Mouse (Mus musculus) macrophage (primary cell): ENCODE measurements at regions not wholly inside any gene's neighbourhood (a gene's known extent, or its start where the extent isn't known, plus 50 kb on each side); places are given as distances from the start of the nearest gene placed in this dataset.
"Not testable (repeated sequence)": the region's sequence is repeated elsewhere in the genome, so short reads cannot be mapped to it uniquely, and the experiment has no call there.

Source experiments
- H3K27ac ChIP-seq: fragments of 350-480 bp; formaldehyde crosslinking; 2 replicates; pipeline ENCODE4 v1.9.0; 2021
- H3K36me3 ChIP-seq: fragments of 350-480 bp; formaldehyde crosslinking; 2 replicates; pipeline ENCODE4 v1.9.0; 2021; ENCODE audit errors: inconsistent target
- H3K4me3 ChIP-seq: fragments of 350-480 bp; formaldehyde crosslinking; 2 replicates; pipeline ENCODE4 v1.9.0; 2021; ENCODE audit errors: inconsistent target
- H3K79me2 ChIP-seq: fragments of 350-480 bp; formaldehyde crosslinking; 2 replicates; pipeline ENCODE4 v1.9.0; 2021; ENCODE audit errors: inconsistent target
- WGBS: methylation state at CpG from one replicate; pipeline ENCODE4 v1.1.7; 2026; ENCODE audit warnings: inconsistent platforms; ENCODE audit not compliant: missing documents; 5-methylcytosine and 5-hydroxymethylcytosine counted together

- no peaks in the 10 kb centered on the region for H3K36me3 ChIP-seq
- no peak overlapping the region for H3K27ac ChIP-seq
- H3K79me2 ChIP-seq: no peaks in the 10 kb centered on the region
- WGBS: 89% methylated on average over 3 of the region's 3 CpGs
- no peak overlapping the region for H3K4me3 ChIP-seq
These were observed 100.6 kb upstream of the Lemd2 start for GRCm38 (mm10) chr17:27304842-27305241.

GRCm38 (mm10) chr17:27303633-27304479 is 99.6 kb upstream of the Lemd2 start:
- WGBS: 90% methylated on average over 17 of the region's 17 CpGs
- H3K79me2 ChIP-seq: no peaks in the 10 kb centered on the region
- no peak overlapping the region for H3K4me3 ChIP-seq
- no peak overlapping the region for H3K27ac ChIP-seq
- no peaks in the 10 kb centered on the region for H3K36me3 ChIP-seq

- Histone ChIP-seq H3K79me2 (no peaks in the 10 kb centered on the region), H3K4me3 (no peak overlapping the region), H3K27ac (no peak overlapping the region), H3K36me3 (no peaks in the 10 kb centered on the region)
- WGBS: 95% methylated on average over 12 of the region's 12 CpGs
These were observed 98.8 kb upstream of the Lemd2 start for GRCm38 (mm10) chr17:27303061-27303460.

GRCm38 (mm10) chr17:27301376-27301775 is 97.1 kb upstream of the Lemd2 start:
- no peaks in the 10 kb centered on the region for H3K36me3 ChIP-seq
- no peak overlapping the region for H3K27ac ChIP-seq
- no peaks in the 10 kb centered on the region for H3K79me2 ChIP-seq
- H3K4me3 ChIP-seq: no peak overlapping the region
- 62% methylated on average over 11 of the region's 11 CpGs for WGBS

DNA sequence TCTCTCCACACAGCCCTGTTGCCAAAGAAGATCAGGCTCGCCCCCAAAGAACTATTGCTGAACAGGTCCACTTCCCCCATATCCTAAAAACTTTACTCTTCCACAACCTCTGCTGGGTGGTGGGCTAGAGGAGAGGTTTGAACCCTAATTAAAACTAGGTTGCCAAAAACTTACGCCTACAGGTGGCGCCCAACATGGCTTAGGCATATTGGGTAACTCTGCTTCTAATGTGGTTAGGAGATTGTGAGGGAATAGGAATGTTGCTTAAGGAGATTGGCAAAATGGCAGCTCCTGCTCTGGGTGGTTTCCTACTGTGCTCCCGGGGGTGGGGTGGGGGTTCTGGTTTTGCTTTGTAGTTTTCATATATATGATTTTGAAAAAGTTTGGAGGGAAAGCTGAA is 95.0 kb upstream of the Lemd2 start:
- Histone ChIP-seq H3K79me2 (no peaks in the 10 kb centered on the region), H3K4me3 (no peak overlapping the region), H3K27ac (no peak overlapping the region), H3K36me3 (no peaks in the 10 kb centered on the region)
- WGBS: 79% methylated on average over 4 of the region's 4 CpGs

DNA sequence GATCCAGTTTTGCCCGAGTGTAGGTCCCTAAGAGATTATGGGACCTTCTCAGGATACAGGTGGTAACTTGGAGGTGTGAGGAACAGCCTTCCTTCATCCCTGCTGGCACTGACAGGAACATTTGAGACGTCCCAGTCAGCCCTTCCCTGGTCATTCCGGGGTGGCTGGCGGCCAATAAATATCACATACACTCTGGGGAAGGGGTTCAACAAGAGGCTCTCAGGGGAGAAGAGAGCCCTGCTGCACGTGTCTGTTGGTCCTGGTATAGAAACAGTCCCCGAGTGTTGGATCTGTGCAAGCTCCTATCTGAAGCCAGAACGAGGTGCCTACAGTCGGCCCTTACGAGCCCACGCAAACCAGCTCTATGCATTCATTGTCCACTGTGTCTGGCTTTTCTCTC is 94.1 kb upstream of the Lemd2 start:
- Histone ChIP-seq H3K27ac (no peak overlapping the region), H3K36me3 (no peaks in the 10 kb centered on the region), H3K79me2 (no peaks in the 10 kb centered on the region), H3K4me3 (no peak overlapping the region)
- WGBS: 90% methylated on average over 10 of the region's 10 CpGs

- H3K36me3 ChIP-seq: no peaks in the 10 kb centered on the region
- no peaks in the 10 kb centered on the region for H3K79me2 ChIP-seq
- 96% methylated on average over 5 of the region's 5 CpGs for WGBS
- H3K4me3 ChIP-seq: no peak overlapping the region
- no peak overlapping the region for H3K27ac ChIP-seq
These were observed 91.9 kb upstream of the Lemd2 start for GRCm38 (mm10) chr17:27296156-27296555.

- Histone ChIP-seq H3K27ac (no peak overlapping the region), H3K36me3 (no peaks in the 10 kb centered on the region), H3K79me2 (no peaks in the 10 kb centered on the region), H3K4me3 (no peak overlapping the region)
- 83% methylated on average over 5 of the region's 5 CpGs for WGBS
These were observed 89.9 kb upstream of the Lemd2 start for GRCm38 (mm10) chr17:27294208-27294604.

- no peak overlapping the region for H3K27ac ChIP-seq
- WGBS: 92% methylated on average over 14 of the region's 14 CpGs
These were observed 89.4 kb upstream of the Lemd2 start for GRCm38 (mm10) chr17:27293586-27294207.

GRCm38 (mm10) chr17:27291673-27292072 is 87.4 kb upstream of the Lemd2 start:
- WGBS: 92% methylated on average over 10 of the region's 10 CpGs
- H3K4me3 ChIP-seq: no peak overlapping the region
- H3K36me3 ChIP-seq: no peaks in the 10 kb centered on the region
- no peaks in the 10 kb centered on the region for H3K79me2 ChIP-seq
- H3K27ac ChIP-seq: no peak overlapping the region

More at GRCm38 (mm10) chr17:27293586-27294207, 89.4 kb upstream of the Lemd2 start:
- no peak overlapping the region for H3K4me3 ChIP-seq
- no peaks in the 10 kb centered on the region for H3K79me2 ChIP-seq
- no peaks in the 10 kb centered on the region for H3K36me3 ChIP-seq

DNA sequence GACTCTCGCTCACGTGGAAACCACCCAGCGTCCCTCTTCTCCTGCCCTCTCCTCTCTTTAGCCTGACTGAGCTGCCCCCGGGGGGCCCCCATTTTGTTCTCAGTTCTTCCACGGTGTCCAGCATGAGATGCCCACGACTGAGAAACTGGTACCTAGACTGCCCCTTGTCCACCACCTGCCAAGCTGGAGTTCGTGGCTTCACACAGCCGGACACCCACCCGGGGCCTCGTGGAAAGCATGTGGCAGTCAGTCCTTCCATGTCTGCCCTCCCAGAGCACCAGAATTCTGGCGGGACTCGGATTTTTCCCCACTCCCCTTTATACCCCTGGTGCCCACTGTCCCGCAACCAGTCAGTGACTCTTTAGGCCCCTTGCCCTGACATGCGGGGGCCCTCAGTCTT is 86.9 kb upstream of the Lemd2 start:
- H3K79me2 ChIP-seq: no peaks in the 10 kb centered on the region
- H3K27ac ChIP-seq: no peak overlapping the region
- no peak overlapping the region for H3K4me3 ChIP-seq
- 96% methylated on average over 13 of the region's 14 CpGs for WGBS
- H3K36me3 ChIP-seq: no peaks in the 10 kb centered on the region

DNA sequence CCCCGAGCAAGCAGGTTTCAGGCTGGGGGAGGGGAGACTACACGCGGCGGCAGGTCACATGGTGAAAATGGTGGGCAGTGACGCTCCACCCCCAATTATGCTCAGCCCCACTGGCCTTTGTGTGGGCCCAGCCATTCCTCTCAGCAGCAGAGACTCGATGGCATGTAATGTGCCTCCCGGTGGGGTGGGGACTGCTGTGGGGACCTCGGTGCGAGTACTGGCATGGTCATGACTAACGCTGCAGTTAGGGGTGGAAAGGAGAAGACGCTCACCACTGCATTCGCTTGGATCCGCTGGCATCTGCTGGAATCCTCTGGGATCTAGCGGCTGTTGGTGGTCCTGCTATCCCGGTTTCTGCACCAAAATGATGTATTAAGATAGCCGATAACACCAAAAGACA is 86.0 kb upstream of the Lemd2 start:
- Histone ChIP-seq H3K36me3 (no peaks in the 10 kb centered on the region), H3K79me2 (no peaks in the 10 kb centered on the region), H3K4me3 (no peak overlapping the region), H3K27ac (no peak overlapping the region)
- WGBS: 93% methylated on average over 16 of the region's 16 CpGs

- H3K79me2 ChIP-seq, H3K36me3 ChIP-seq, H3K4me3 ChIP-seq, H3K27ac ChIP-seq: not testable (repeated sequence)
- WGBS: 80% methylated on average over 7 of the region's 15 CpGs
These were observed 85.5 kb upstream of the Lemd2 start for GRCm38 (mm10) chr17:27289804-27290203.

GRCm38 (mm10) chr17:27287986-27288385 is 83.7 kb upstream of the Lemd2 start:
- not testable (repeated sequence) for H3K36me3 ChIP-seq, H3K27ac ChIP-seq, H3K79me2 ChIP-seq, H3K4me3 ChIP-seq
- 99% methylated on average over 9 of the region's 10 CpGs for WGBS

DNA sequence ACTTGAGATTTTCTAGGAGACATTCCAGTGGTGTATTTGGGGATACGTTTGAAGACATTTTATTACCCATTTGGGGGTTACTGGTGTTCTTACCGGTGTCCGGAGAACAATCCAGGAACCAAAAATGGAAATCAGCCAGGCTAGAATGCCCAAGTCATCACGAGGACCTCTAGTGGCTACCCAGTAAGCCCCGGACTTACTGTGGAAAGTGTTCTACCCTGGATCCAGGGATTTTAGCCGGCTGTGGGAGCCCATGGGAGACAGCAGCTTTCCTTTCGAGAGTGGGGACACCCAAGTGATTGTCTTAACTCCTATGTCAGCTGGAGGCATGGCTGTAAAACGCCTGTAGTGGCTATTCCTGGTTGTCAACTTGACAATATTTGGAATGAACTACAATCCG is 77.0 kb upstream of the Lemd2 start:
- no peak overlapping the region for H3K4me3 ChIP-seq
- no peaks in the 10 kb centered on the region for H3K36me3 ChIP-seq
- WGBS: 83% methylated on average over 8 of the region's 9 CpGs
- H3K27ac ChIP-seq: no peak overlapping the region
- no peaks in the 10 kb centered on the region for H3K79me2 ChIP-seq
